Mouse (Mus musculus) stomach, postnatal 0 days (tissue): ENCODE measurements around the gene Pkd1l3.

Experiments
- CTCF ChIP-seq: IDR thresholded peaks from 2 replicates; pipeline ENCODE4 v1.5.1; 2016; ENCODE audit warnings: antibody characterized with exemption, low read depth, mild to moderate bottlenecking, moderate library complexity
- EP300 ChIP-seq: optimal IDR thresholded peaks from 2 replicates; pipeline ENCODE3; 2016; ENCODE audit warnings: antibody characterized with exemption

GRCm38 (mm10) chr8:109698477-109698876 lies 84.2 kb downstream of the Pkd1l3 start:
- TF ChIP-seq EP300 (no peak), CTCF (no peak)
